Mouse (Mus musculus): Measurements from ENCODE around the gene Dcaf10.
A peak's percentile ranks its signal among the peaks of the same experiment; 100 is the strongest.
"Not testable (repeated sequence)": the region's sequence is repeated elsewhere in the genome, so short reads cannot be mapped to it uniquely, and the experiment has no call there.

The Dcaf10 gene

DNA sequence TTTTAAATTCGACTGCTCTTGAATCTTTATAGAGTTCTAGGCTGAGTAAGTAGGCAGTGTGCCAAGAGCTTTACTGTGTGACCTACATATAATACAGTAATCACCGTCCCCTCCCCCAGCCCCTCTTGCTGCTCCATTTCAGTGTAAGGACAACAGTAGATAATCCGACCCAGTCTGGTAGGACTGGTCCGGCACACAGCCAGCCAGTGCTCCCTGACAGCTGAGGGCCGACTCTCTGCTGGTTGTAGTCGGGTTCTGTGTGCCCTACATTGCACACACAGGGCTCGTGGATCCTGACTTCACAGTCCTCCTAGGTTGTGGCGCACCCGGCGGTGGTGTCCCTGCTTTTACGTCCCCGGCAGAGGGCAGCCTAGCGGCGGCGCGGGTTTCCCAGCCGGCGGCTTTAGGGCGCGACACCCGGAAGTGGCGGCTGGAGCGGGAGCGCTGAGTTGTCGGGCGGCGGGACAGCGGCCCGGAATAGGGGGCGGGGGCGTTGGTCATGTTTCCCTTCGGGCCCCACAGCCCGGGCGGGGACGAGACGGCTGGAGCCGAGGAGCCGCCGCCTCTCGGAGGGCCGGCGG, at the start of gene Dcaf10:
Gene Dcaf10 (plus strand): TSS at position 433 of the 581 bp plus-strand sequence.
- DNase-seq: peak; percentile 94

DNA sequence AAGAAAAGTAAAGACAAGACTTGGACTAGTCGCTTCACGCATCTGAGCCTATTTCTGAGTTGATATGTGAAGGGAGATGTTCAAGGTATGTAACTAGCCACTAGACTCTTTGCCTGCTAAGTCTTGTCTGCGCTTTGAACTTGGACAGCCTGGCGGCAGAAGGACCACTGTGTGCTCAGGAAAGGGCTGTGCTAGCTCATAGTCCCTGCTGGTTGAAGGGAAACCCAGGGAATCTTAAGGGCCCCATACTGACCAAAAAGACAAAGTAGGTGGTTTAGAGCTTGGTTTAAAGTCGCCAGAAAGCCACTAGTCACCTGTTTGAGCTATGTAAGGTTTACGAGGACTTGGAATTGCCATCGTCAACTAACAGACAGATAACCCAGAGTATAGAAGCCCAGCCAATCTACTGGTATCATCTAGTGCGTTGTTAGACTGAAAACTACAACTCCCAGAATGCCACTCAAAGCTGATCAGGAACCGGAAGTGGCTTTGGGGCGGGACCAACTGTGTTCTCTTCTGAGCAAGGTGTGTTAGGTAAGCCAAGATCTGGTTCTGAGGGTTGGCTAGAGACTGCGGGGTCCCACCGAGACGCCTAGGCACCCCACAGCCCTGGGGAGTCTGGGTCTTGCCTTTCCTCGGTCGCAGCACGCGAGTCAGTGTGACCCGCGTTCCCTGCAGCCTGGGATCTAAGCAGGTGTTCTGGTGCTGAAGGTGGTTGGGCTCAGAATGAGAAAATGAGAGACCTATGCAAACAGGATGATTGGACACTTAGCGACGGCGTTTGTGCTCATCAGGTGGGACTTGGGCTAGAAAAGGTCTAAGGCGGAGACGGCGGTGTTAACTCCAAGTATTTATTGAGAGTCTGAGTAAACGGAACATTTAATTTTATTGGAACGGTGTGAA, 45.0 kb upstream of the Dcaf10 start, which contains the start of gene Trmt10b:
Gene Trmt10b (plus strand): TSS at position 466 of the 903 bp plus-strand sequence.
- DNase-seq: peak; percentile 60

DNA sequence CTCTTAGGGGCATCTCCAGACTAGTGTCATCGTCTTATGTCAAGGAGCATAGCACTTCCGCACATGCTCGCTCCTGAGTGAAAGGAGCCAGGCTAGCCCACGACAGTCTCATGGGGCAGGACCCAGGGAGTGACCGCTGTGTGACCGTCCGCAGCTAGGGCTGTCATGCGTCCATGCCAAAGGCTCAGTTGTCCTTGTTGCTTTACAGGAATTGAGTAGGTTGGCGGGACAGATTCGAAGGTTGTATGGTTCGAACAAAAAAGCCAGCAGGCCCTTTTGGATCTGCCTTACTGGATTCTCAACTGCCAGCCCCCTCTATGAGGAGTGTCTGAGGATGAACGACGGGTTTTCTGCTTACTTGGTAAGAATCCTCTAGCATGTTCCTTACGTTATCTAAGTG, 36.4 kb upstream of the Dcaf10 start:
- no peak for DNase-seq

DNA sequence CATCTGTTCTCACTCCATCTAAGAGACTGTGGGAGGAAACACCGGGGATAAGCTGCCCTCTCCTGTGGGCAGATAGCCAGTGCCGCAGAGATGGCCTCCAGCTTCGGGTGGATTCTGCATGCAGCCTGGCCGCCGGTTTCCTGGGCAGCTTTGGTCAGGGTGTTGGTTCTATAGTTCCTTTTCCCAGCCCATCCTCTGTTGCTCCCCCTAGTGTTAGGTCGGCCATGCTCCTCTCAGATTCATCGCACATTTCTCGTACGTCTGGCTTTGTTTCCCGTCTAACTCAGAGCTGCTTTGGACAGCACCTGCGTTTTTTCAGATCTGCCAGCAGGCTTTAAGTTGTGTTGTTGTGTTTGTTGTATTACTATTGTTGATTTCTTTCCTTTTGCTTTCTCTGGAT, 33.9 kb upstream of the Dcaf10 start:
- no peak for DNase-seq

DNA sequence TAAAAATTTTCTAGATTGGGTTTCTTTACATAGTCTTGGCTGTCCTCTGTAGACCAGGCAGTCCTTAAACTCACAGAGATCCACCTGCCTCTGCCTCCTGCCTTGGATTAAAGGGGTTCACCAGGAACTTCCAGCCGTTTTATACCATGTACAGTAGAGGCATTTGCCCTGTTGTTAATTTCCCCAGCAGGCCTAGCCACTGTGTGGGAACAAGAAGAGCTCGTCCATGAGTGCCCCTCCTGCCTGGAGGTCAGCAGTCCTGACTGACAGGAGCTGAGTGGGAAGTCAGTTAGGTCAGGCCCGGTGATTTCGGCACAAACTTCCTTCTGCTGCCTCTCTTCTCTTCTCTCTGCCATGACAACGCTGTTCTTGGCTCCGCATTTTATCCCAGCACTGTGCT, 33.3 kb upstream of the Dcaf10 start:
- no peak for DNase-seq

DNA sequence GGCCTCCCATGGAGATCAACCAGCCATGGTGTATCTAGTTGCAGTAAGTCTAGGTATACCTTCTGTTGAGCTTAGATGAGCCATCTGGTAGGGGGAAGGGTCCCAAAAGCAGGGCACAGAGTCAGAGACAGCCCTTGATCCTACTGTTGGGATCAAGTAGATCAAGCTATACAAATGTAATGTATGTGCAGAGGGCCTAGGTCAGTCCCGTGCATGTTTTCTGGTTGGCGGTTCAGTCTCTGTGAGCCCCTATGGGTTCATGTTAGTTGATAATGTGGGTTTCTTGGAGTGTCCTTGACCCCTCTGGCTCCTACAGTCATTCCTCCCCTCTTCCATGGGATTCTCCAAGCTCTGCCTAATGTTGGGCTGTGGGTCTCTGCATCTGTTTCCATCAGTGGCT, 30.8 kb upstream of the Dcaf10 start:
- no peak for DNase-seq

DNA sequence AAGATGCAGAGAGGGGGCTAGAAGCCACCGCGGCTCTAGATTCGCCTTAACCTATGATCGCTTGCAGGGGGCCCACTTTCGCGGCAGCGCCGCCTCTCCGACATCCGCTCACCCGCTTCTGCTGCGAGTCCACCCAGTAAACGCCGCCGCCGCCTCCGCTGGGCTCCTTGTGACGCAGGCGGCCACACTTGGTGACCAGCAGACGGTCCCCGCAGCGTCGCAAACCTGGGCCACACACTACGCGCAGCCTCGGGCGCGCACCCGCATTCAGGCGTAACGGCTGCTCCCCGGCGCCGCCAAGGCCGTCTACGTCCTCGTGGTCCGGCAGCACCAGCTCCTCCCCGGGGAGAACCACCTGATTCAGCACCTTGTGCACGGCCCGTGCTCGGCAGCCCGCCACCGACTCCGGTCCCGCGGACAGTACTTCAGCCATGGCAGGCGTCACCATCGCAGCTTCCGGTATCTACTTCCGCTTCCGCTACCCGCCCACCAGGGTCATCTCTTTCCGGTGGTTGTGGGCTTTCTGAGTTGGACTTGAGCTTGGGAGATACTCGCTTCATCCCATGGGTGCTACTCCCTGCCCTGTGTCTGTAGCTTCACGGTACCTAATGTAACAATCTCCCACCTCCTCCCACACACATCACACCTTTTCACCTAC, 21.6 kb upstream of the Dcaf10 start:
- DNase-seq: peak; percentile 78

DNA sequence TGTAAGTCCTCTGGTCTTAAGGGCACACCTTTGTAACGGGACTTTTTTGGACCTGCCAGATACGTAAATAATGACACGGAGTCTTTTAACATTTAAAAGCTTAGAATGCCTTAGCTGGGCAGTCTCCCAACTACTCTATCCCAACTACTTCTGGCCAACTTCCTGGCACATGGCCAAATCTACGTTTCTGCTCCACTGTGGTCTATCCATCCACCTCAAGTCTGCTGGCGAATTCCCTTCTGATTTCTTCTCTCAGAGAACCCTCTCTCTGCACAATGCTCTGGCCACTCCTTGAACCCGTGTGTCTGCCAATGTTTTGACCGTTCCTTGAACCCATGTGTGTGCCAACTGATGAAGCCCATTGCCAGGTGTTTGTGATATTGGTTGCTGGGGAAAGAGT, 10.8 kb upstream of the Dcaf10 start:
- no peak for DNase-seq

DNA sequence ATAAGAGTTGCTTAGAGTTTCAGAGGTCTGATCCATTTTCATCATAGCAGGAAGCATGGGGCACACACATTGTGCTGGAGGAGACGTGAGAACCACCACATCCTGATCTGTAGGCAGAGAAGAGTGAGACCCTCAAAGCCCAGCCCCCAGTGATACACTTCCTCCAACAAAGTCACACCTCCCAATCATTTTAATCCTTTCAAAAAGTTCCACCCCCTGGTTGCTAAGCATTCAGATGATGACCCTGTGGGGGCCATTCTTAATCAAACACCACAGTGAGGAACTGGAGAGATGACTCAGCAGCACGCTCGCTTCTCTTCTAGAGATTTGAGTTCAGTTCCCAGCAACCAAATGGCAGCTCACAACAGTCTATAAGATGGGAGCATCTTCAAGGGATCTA, 9.4 kb upstream of the Dcaf10 start:
- no peak for DNase-seq

DNA sequence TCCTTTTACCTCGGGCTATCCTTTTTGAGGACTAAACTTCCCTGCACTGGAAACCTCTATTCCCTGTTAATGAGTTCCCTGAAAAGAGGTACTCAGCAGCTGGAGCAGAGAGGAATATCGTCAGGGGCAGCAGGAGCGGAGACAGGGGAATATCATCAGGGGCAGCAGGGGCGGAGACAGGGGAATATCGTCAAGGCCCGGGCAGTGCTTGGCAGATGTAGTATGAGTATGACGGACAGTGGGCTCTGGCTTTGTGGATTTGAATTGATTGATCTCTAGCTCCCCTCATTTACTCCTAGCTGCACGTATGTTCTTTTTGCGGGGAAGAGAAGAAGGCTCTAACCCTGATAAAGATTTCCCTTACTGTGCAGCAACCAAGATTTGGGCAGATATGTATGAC, 675 bp upstream of the Dcaf10 start:
- DNase-seq: peak; percentile 5

DNA sequence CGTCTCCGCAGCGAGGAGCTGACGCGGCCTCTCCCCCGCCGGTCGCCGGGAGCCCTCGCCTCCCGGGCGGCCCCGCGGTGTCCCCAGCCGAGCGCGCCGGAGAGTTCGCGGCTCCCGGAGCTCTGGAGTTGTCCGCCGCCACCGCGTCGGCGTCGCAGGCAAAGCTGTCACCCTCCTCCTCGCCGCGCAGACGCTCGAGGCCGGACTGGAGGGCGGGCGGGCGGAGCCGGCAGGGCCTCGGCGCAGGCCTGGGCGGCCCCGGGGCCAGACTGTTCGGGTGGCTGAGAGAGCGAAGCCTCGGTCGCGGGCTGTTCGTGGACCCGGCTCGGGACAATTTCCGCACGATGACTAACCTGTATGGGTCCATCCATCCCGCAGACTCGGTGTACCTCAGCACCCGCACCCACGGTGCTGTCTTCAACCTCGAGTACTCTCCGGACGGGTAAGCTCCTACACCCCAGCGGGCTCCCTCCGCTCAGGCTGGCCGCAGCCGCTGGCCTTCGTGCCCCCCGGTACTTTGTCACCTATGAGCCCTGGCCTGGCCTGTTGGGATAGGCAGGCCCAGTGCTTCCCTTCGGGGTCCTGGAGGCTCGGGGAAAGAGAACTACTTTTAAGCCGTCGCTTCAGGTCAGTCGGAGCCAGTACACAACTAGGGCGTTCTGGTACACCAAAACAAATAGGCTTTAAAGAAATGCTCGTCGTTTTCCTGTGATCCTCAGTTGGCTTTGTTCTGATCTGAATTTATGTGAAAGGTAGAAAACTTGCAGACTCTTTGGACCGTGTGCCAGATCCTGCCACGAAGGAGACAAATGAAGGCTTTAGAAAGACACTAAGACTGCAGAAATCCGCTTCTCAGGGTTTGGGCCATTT, 620 bp downstream of the Dcaf10 start, which contains the start of gene Exosc3:
Gene Exosc3 (minus strand): TSS at position 447 of the 870 bp plus-strand sequence.
- peak; percentile 39 for DNase-seq

DNA sequence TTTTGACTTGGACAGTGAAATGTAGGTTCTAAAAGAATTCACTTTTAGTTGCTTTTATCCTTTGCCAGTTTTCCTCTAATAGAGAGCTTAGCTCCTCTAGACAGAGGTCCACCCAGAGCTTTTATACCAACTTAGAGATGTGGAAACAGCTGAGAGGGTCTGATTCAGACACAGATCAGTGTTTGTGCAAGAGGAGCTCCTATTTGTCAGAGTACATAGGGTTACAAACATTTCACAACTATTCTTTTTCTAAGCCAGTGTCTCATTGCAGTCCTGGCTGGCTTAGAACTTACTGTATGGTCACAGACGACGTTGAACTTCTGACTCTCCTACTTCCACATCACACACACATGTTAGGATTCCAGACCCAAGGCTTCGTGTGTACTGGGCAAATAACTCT, 14.8 kb downstream of the Dcaf10 start:
- DNase-seq: no peak

DNA sequence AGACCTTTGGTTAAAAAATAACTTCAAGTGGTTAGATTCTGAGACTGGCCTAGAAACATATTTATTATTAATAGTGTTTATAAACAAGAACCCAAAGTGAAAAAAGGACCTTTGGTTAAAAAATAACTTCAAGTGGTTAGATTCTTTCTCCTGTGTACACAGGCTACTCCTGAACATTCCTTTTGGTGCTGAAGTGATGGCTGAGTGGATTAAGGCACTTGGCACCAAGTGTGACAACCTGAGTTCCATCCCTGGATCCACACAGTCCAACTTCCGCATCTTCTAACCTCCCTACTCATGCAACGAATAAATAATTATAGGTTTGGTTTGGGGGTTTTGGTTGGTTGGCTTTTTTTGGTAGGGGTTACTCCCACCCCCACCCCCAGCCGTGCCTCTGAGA, 29.4 kb downstream of the Dcaf10 start:
- DNase-seq: no peak

DNA sequence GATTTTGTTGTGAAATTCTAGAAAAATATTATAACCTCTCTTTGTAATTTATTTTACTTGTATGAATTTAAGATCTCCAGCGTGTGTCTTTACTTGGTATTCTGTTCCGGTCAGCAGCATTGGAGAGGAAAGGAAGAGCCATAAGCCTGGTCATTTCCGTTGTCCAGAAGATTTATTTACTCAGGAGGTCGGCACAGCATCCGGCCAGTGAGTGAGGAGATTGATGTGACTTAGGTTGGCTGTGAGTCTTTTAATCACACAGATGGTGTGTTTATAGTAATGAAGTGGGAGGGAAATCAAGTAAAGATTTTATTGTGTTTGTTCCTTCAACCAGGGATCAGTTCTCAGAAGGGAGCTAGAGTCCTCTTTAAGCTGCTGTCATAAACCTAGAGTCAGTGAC, 33.0 kb downstream of the Dcaf10 start:
- DNase-seq: no peak

DNA sequence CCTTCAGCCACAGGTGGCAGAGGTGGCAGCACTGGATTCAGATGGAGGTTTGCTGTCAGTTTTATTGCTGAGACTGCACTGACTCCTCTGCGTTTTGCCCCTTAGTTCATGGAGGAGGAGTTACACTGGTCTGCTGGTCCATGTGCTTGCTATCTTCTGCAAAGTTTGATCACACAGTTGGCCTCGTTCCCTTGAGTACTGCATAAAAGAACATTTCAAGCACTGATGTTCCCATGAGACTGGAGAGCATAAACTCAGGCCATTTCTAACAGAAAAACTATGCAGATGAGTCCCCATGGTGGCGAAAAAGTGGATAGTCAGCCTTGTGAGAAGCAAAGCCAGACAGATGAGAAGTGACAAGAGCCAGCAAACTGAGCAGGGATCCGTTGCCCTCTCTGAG, 34.7 kb downstream of the Dcaf10 start:
- DNase-seq: no peak

DNA sequence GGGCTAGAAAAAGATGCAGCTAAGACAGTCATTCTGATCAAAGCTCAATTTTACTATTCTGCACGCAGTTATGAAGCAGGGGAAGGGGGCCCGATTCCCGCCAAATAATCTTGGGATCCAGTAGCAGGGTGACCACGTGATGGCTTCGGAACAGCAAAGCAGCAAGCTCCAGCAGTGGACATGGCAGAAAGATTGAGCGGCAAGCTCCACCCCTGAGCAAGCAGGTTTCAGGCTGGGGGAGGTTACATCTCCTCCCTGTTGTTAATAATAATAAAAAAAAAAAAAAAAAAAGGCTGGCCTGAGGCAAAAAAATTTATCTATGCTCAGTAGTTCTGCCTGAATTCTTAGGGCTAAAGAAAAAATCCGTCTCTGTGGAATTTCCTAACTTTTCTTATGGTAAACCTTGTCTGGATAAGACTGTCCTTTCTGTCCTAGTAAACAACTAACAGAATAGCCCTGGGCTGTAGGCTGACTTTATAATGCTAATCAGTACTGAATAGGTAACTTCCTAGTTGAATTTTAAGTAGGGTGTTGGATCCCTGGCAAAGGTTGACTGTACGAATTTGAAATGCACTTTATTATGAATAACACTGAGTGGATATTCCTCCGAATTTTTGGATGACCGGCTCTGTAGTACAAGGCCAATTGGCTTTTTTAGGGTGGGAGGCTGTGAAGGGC, 39.1 kb downstream of the Dcaf10 start:
- DNase-seq: not testable (repeated sequence)

DNA sequence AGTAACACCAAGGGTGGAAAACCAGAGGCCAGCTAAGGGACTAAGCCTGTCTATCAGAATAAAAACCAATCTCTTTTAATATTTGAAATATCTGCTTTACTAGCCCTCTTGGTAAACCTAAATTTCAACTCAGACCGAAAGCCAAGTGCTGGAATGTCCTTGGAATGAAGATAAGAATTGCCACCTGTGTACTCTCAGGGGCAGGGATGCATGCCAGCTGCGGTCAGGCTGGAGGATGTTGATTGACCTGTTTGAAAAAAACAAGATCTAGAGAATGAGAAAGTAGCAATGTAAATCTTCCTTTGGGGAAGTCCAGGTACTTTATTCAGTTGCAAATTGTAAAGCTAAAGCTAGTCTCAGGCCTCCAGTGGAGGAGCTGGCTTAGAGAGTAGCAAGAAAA, 40.2 kb downstream of the Dcaf10 start:
- DNase-seq: not testable (repeated sequence)

DNA sequence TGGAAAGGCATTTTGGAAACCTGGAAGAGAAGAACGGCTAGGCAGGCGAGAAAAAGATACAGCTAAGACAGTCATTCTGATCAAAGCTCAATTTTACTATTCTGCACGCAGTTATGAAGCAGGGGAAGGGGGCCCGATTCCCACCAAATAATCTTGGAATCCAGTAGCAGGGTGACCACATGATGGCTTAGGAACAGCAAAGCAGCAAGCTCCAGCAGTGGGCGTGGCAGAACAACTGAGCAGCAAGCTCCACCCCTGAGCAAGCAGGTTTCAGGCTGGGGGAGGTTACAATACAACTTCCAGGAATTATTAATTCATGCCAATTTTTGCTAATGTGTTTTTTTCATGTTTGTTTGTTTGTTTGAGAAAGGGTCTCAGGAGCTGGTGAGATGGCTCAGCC, 45.4 kb downstream of the Dcaf10 start:
- not testable (repeated sequence) for DNase-seq

DNA sequence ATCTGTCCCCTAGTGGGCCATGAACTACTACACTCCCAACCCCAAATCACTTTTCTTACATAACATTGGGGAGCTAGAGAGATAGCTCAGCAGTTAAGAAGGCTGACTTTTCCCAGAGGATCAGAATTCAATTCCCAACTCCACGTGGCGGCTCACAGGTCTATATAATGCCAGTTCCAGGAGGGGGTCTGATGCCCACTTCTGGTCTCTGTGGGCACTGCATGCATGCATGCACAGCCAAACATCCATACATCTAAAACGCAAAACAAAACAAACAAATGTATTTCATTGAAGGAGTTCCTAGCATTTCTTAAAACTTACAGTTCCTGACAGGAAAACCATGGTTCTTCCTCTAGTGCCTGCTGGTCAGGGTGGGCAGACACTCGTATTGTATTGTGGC, 50.2 kb downstream of the Dcaf10 start:
- DNase-seq: no peak

DNA sequence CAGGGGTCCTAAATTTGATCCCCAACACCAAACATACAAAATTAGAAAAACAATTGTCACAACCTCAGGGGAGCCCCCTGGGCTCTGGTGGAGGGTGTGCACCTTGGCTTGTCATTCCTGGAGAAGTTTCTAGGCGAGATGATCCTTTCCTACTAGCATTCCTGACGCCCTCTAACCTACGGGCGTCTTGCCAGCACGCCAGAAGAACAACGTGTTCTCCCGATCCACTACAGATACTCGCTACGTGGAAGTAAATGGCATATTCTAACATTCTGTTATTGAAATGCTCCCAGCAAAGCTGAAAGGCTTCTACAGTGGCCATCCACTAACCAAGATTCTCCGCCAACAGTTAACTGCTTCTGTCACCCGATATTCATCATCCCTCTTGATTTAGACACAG, 50.7 kb downstream of the Dcaf10 start:
- DNase-seq: no peak

DNA sequence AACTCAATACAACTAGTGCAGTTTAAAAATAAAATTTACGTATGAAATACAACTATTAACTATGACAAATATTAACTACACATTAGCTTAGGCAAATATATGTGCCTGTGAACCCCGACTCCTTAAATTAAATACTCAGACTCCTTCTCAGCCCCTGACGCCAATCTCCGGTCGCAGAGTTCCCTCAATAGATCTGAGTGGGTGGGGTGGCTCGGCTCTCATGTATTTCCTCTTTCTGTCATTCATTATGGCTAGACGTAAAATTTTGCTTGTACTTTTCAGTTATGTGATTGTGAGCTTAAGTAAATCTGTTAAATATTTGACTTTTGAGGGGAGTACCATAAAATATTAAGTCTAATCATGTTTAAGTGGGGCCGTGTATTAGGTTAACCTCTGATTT, 51.1 kb downstream of the Dcaf10 start:
- no peak for DNase-seq

DNA sequence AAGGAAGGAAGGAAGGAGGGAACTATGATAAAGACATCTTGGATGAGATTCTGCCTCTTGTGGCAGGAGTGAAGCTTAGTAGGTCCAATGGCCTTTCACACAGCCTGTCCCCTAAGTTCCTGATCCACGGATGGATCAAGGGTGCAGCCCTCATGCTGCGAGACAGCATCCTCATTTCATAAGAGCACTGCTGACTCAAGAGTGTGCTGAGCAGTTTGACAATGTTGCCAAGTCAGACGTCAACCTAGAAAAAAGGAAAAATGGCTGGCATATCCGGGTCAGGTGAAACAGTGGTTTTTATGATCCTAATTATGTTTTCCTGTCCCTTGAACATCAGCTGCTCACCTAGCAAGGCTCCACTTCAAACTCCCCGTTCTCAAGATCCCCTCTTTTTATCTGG, 51.8 kb downstream of the Dcaf10 start:
- DNase-seq: no peak

Data from right cerebral cortex, postnatal 4 days (tissue).